Mouse (Mus musculus) erythroid progenitor cell, adult 5-6 weeks (primary cell): ENCODE results near the gene Cog3. TPM values are rescaled to one million over a fixed set of nuclear protein-coding genes. Genes with fewer than 3 reads are reported as not detected.

Source experiments
- ATAC-seq: replicated peaks from 2 replicates; pipeline ENCODE4 v1.8.0; 2016; ENCODE audit warnings: moderate number of reproducible peaks, mild to moderate bottlenecking, moderate TSS enrichment, inconsistent platforms; ENCODE audit not compliant: poor library complexity, low FRiP score, severe bottlenecking
- total RNA-seq, 2 experiments: library from RNA; stranded (forward) in 1 of 2; stranded (reverse) in 1 of 2; fragments of 150-400 nt in 1 of 2; fragments of 186-747, 209-891 nt in 1 of 2; gene quantifications; 2 replicates each; pipeline versions ENCODE4 v1.2.3 to v1.2.4; 2015 to 2017; ENCODE audit warnings: low replicate concordance in 2 of 2

Cog3 gene
- total RNA-seq, 2 experiments from 2014 or later: 9.5 to 18.9 TPM

- ATAC-seq: peak; percentile 81
Observed at GRCm38 (mm10) chr14:75767492-75768274, 13.4 kb upstream of the Cog3 start.

- ATAC-seq: peak; percentile 88
Observed at GRCm38 (mm10) chr14:75761028-75761805, 6.9 kb upstream of the Cog3 start.

- no peak for ATAC-seq
Observed at GRCm38 (mm10) chr14:75758401-75758800, 4.1 kb upstream of the Cog3 start.

- ATAC-seq: no peak
Observed at GRCm38 (mm10) chr14:75757821-75758220, 3.5 kb upstream of the Cog3 start.

DNA sequence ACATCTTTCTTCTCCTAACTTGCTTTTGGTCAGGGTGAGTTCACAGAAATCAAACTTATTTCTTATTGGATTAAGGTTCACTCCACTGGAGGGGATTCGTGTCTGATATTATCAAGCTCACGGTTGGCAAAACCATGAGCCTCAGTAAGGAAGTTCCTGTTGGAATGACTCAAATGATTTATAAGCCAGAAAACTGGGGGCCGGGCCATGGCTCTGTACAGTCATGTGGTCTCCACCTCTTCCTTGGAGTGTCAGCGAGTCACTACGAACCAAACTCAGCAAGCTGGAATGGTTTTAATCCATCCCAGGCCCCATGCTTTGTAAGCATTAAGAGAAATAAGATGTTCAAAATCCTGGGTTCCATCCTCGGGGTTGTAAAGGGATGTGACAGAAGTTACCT is 2.7 kb upstream of the Cog3 start:
- no peak for ATAC-seq

GRCm38 (mm10) chr14:75753206-75753605 is 1.1 kb downstream of the Cog3 start:
- no peak for ATAC-seq

DNA sequence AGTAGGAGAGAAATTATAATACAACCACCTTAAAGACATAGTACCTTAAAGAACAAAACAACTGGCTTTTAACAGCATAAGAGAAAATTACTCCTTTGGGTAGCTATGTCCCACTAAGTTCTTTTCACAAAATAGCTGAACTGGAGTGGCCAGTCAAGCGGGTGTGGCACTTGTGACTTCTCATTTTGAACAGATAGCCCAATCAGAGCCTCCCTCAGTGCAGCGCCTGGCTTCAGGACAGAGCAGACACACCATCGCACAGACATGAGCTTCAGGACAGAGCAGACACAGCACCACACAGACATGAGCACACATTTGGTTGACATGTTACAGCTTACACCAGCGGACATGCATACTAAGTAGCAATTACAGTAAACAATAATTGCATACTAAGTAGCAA is 3.3 kb downstream of the Cog3 start:
- peak; percentile 62 for ATAC-seq

DNA sequence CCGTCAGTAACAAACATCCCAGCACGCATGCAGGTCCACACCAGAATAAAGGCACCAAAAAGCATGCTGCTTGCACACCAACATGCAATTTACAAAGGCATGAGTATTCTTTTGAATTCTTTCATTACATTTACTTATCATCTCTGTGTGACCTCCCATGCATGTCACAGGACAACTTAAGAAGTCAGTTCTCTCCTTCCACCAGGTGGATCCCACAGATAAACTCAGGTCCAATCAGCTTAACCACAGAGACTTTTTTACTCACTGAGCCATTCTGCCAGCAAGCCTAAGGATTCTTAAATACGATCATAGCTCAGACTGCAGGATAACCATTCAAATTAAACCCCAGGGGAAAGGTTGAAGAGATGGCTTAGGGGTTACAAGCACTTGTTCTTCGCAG is 5.2 kb downstream of the Cog3 start:
- ATAC-seq: peak; percentile 56

DNA sequence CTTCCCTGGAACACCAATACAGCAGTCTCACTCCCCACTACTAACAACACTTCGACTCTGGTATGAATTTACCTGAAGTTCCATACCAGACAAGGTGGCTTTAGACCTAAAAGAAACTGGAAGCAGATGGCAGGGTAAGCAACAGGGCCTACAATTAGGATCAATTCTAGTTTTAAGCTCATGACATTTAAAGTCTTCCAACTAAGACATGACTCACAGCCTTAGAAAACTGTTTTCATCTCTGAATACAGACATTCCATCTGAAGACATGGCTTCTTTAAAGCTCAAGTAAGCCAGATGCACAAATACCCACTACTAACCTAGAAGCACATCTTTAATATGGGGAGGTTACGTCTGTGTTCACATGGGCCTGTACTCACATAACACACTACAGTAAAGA is 6.4 kb downstream of the Cog3 start:
- no peak for ATAC-seq

- ATAC-seq: no peak
Observed at GRCm38 (mm10) chr14:75741904-75742303, 12.4 kb downstream of the Cog3 start.

- no peak for ATAC-seq
Observed at GRCm38 (mm10) chr14:75735597-75735996, 18.7 kb downstream of the Cog3 start.

DNA sequence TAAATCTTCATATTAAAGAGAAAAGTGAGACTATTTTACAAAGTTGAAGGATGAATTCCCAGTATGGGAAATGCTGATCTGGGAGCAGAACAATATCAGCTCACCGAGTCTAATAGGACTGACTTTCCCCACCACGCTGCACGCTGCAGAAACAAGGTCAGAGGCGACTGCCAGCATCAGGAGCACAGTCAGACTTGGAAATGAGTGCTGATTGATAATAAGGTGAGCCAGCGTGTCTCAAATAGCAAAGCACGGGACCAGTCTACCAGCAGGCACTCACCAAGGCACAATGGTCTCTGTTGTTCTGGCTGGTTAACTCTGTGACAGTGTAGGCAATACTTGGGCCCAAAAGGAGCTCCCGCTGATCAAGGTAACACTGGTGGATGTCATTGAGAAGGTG is 21.7 kb downstream of the Cog3 start:
- ATAC-seq: no peak

DNA sequence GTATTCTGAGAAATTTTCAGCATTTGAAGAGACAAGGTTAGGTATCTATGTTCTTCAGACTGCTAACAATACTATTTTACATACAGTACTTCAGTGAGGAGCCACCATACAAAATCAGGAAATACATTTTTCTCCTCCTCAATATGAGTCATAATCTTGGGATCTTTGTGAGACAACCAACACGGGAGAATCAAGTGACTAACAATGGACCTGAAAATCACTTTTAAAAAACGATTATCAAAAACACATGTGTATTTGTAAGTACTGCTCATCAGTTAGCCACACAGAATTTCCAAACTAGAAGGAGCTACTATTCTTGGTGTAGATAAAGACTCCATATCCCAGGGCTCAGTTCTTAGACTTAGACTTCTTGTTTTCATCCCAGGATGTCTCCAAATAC is 23.0 kb downstream of the Cog3 start:
- no peak for ATAC-seq

- no peak for ATAC-seq
Observed at GRCm38 (mm10) chr14:75728111-75728510, 26.2 kb downstream of the Cog3 start.

- peak; percentile 60 for ATAC-seq
Observed at GRCm38 (mm10) chr14:75727046-75727445, 27.3 kb downstream of the Cog3 start.

GRCm38 (mm10) chr14:75722816-75723215 is 31.5 kb downstream of the Cog3 start:
- ATAC-seq: no peak

- peak; percentile 76; the same call in 1 of the 2 replicates for ATAC-seq
Observed at GRCm38 (mm10) chr14:75721977-75722563, 32.2 kb downstream of the Cog3 start.

DNA sequence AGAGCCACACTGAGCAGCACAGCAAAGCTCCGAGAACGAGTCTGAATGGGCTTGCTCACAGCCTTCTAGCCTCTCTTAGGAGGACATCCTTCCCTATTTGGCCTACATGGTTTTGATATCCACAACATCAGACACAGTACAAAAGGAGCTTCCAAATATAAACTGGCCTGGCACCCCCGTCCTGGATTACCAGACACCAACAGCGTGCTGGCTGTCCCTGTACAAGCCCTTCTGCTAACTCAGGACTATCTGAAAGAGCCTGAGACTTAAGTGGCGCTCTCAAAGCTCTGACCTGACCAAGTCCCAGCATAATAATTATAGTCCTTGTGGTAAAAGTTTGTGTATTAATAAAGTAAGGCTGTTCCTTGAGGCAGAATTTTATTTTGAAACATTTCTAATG is 34.2 kb downstream of the Cog3 start:
- no peak for ATAC-seq

GRCm38 (mm10) chr14:75716410-75716809 is 37.9 kb downstream of the Cog3 start:
- no peak for ATAC-seq

DNA sequence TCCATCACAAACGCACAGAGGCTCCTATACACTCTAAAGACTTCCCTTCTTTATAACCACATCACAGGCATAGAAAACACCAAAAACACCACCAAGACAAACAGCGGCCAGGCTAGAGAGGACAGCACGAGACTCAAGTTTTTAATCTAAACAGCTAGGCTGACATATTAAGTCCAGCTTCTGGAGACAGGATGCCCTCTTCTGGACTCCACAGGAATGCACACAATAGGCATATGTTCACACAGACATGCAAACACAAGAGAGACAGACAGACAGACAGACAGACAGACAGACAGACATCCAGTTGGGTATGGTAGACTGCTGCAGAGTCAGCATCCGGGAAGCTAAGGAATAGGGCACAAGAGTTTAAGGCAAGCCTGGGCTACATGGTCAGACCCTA is 40.7 kb downstream of the Cog3 start:
- ATAC-seq: no peak

GRCm38 (mm10) chr14:75712687-75713086 is 41.6 kb downstream of the Cog3 start:
- no peak for ATAC-seq
